Mouse (Mus musculus) midbrain, embryonic 15.5 days (tissue): ENCODE results near the gene Gm6164. TPM values are rescaled to one million over a fixed set of nuclear protein-coding genes. Genes with fewer than 3 reads are reported as not detected.
"Not testable (repeated sequence)": the region's sequence is repeated elsewhere in the genome, so short reads cannot be mapped to it uniquely, and the experiment has no call there.

ENCODE experiments used
- ATAC-seq: fragments of 200-750 bp; cut with Nextera tagmentation; replicated peaks from 2 replicates; pipeline ENCODE4 v1.8.0; 2017; ENCODE audit warnings: moderate TSS enrichment
- H3K27ac ChIP-seq: fragments of 300-500 bp; sonication (generic); 2 replicates; pipeline ENCODE4 v1.5.1; 2015; ENCODE audit warnings: mild to moderate bottlenecking, inconsistent platforms
- H3K27me3 ChIP-seq: fragments of 300-500 bp; sonication (generic); replicated peaks from 2 replicates; pipeline ENCODE4 v1.6.1; 2015; ENCODE audit warnings: inconsistent platforms
- H3K36me3 ChIP-seq: fragments of 300-500 bp; sonication (generic); replicated peaks from 2 replicates; pipeline ENCODE4 v1.6.1; 2015; ENCODE audit warnings: inconsistent platforms
- H3K4me1 ChIP-seq: fragments of 300-500 bp; sonication (generic); 2 replicates; pipeline ENCODE4 v1.6.1; 2015; ENCODE audit warnings: inconsistent platforms
- H3K4me2 ChIP-seq: fragments of 300-500 bp; sonication (generic); 2 replicates; pipeline ENCODE4 v1.6.1; 2015; ENCODE audit warnings: inconsistent platforms, mild to moderate bottlenecking, moderate library complexity
- H3K4me3 ChIP-seq: fragments of 300-500 bp; sonication (generic); 2 replicates; pipeline ENCODE4 v1.5.1; 2015; ENCODE audit warnings: mild to moderate bottlenecking, inconsistent platforms
- H3K9ac ChIP-seq: fragments of 300-500 bp; sonication (generic); 2 replicates; pipeline ENCODE4 v1.6.1; 2015; ENCODE audit warnings: mild to moderate bottlenecking, inconsistent platforms
- H3K9me3 ChIP-seq: fragments of 300-500 bp; sonication (generic); 2 replicates; pipeline ENCODE4 v1.6.1; 2016; ENCODE audit warnings: inconsistent platforms
- WGBS: fragments of 180-500 bp; shearing (Covaris S2); methylation state at CpG from one replicate; pipeline ENCODE4 v1.1.7; 2015; ENCODE audit warnings: mixed read lengths; 5-methylcytosine and 5-hydroxymethylcytosine counted together
- polyA plus RNA-seq: library from polyadenylated mRNA; unstranded; fragments of >200 nt; fragmentation: Nextera tagmentation; extraction: Ambion mirVana; gene quantifications from 2 replicates; pipeline ENCODE4 v1.2.1, GENCODE M21; 2015

The Gm6164 gene
- polyA plus RNA-seq, result not detected in 2 replicates

DNA sequence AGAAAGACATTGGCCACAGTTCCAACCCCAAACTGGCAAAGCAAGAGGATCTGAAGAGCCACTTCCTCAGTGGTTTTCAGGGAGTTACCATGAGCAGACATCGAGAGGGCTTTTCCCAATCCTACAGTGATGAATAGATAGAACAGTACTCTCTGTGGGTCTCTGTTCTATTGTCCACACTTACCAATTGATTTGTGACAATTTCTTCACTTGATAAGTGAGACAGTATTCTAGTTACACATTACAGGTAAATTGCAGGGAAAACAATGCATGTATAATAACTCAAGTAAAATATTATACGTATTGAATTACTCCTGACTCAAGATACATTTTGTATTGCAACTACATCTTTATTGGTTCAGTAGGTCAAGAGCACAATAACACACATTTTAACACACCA lies at the start of gene Gm6164:
Gm6164 (minus strand) TSS at position 101 of the 400 bp plus-strand sequence.
- not testable (repeated sequence) for H3K27ac ChIP-seq, H3K36me3 ChIP-seq, H3K9me3 ChIP-seq, H3K4me2 ChIP-seq, H3K4me1 ChIP-seq, H3K4me3 ChIP-seq, ATAC-seq, H3K27me3 ChIP-seq, H3K9ac ChIP-seq
- WGBS, result no CpG with 5 or more reads among the region's 2 CpGs

- no CpG with 5 or more reads among the region's 2 CpGs for WGBS
Measured at GRCm38 (mm10) chr7:20233728-20234127, 28.3 kb upstream of the Gm6164 start, which contains the start of gene Gm4498. Gene Gm4498 (minus strand): TSS chr7:20233828.

DNA sequence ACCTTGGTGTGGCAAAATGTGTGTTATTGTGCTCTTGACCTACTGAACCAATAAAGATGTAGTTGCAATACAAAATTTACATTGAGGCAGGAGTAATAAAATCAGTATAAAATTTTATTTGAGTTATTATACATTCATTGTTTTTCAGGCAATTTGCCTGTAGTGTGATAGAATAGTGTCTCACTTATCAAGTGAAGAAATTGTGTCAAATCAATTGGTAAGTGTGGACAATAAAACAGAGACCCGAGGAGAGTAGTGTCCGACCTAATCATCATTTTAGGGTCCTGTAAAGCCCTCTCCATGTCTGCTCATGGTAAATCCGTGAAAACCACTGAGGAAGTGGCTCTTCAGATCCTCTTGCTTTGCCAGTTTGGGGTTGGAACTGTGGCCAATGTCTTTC lies 12.0 kb downstream of the Gm6164 start, which contains the start of gene Vmn1r95:
Vmn1r95 (plus strand) TSS at position 301 of the 400 bp plus-strand sequence.
- not testable (repeated sequence) for ATAC-seq, H3K9me3 ChIP-seq, H3K27me3 ChIP-seq, H3K4me1 ChIP-seq, H3K4me3 ChIP-seq, H3K4me2 ChIP-seq, H3K27ac ChIP-seq, H3K9ac ChIP-seq, H3K36me3 ChIP-seq
- WGBS, result no CpG with 5 or more reads among the region's 3 CpGs

More at GRCm38 (mm10) chr7:20233728-20234127, 28.3 kb upstream of the Gm6164 start, which contains the start of gene Gm4498:
- not testable (repeated sequence) for H3K4me3 ChIP-seq, H3K4me1 ChIP-seq, H3K9me3 ChIP-seq, H3K27ac ChIP-seq, H3K4me2 ChIP-seq, ATAC-seq, H3K27me3 ChIP-seq, H3K36me3 ChIP-seq, H3K9ac ChIP-seq

GRCm38 (mm10) chr7:20168277-20168676 lies 37.1 kb downstream of the Gm6164 start, which contains the start of gene Vmn1r94:
Gene Vmn1r94 (minus strand): TSS chr7:20168377.
- H3K4me3 ChIP-seq, H3K27me3 ChIP-seq, H3K27ac ChIP-seq, ATAC-seq, H3K4me2 ChIP-seq, H3K4me1 ChIP-seq, H3K9me3 ChIP-seq, H3K36me3 ChIP-seq, H3K9ac ChIP-seq: not testable (repeated sequence)
- no CpG with 5 or more reads among the region's 3 CpGs for WGBS

Other genes starting within 250 kb of the Gm6164 start
- not detected in 2 replicates for gene Ceacam20, start 240.2 kb downstream of the Gm6164 start, polyA plus RNA-seq
- gene Nlrp9b, start 214.1 kb downstream of the Gm6164 start, polyA plus RNA-seq, result not detected in 2 replicates
- gene Vmn1r91, start 105.9 kb downstream of the Gm6164 start, polyA plus RNA-seq, result not detected in 2 replicates
- not detected in 2 replicates for gene Gm16442, start 83.0 kb downstream of the Gm6164 start, polyA plus RNA-seq
- not detected in 2 replicates for gene Vmn1r93, start 66.5 kb downstream of the Gm6164 start, polyA plus RNA-seq
- not detected in 2 replicates for gene Vmn1r94, start 37.2 kb downstream of the Gm6164 start, polyA plus RNA-seq
- not detected in 2 replicates for gene Vmn1r95, start 11.9 kb downstream of the Gm6164 start, polyA plus RNA-seq
- gene Gm4498, start 28.2 kb upstream of the Gm6164 start, polyA plus RNA-seq, result not detected in 2 replicates
- gene Gm5890, start 57.2 kb upstream of the Gm6164 start, polyA plus RNA-seq, result not detected in 2 replicates
- gene Gm4133, start 128.5 kb upstream of the Gm6164 start, polyA plus RNA-seq, result not detected in 2 replicates
- gene Gm5728, start 169.8 kb upstream of the Gm6164 start, polyA plus RNA-seq, result not detected in 2 replicates
- gene Vmn1r100, start 212.3 kb upstream of the Gm6164 start, polyA plus RNA-seq, result not detected in 2 replicates
- not detected in 2 replicates for gene Vmn1r101, start 237.0 kb upstream of the Gm6164 start, polyA plus RNA-seq